Mouse (Mus musculus): ENCODE results near the gene Il4ra.

Il4ra gene

GRCm38 (mm10) chr7:125600136-125600535 lies 48.2 kb downstream of the Il4ra start:
- DNase-seq (ENCODE audit: low spot score), result no peak

- DNase-seq (ENCODE audit: low spot score), result no peak
Measured at GRCm38 (mm10) chr7:125600612-125601279, 48.8 kb downstream of the Il4ra start.

- DNase-seq (ENCODE audit: low spot score), result no peak
Measured at GRCm38 (mm10) chr7:125601280-125601670, 49.4 kb downstream of the Il4ra start.

GRCm38 (mm10) chr7:125601821-125602448 lies 50.0 kb downstream of the Il4ra start:
- no peak for DNase-seq (ENCODE audit: low spot score)

- DNase-seq (ENCODE audit: low spot score), result no peak
Measured at GRCm38 (mm10) chr7:125603185-125603631, 51.3 kb downstream of the Il4ra start, which contains the start of gene Il21r. Gene Il21r, plus strand, starts transcription at chr7:125603429.

GRCm38 (mm10) chr7:125604362-125605319 lies 52.7 kb downstream of the Il4ra start:
- no peak for DNase-seq (ENCODE audit: low spot score)

GRCm38 (mm10) chr7:125605725-125606139 lies 53.8 kb downstream of the Il4ra start:
- DNase-seq (ENCODE audit: low spot score), result no peak

- DNase-seq (ENCODE audit: low spot score), result no peak
Measured at GRCm38 (mm10) chr7:125606265-125607164, 54.6 kb downstream of the Il4ra start.

- no peak for DNase-seq (ENCODE audit: low spot score)
Measured at GRCm38 (mm10) chr7:125607384-125608182, 55.7 kb downstream of the Il4ra start.

- DNase-seq (ENCODE audit: low spot score), result no peak
Measured at GRCm38 (mm10) chr7:125608183-125608688, 56.3 kb downstream of the Il4ra start.

- no peak for DNase-seq (ENCODE audit: low spot score)
Measured at GRCm38 (mm10) chr7:125613579-125613978, 61.7 kb downstream of the Il4ra start.

GRCm38 (mm10) chr7:125615453-125615852 lies 63.5 kb downstream of the Il4ra start:
- DNase-seq (ENCODE audit: low spot score), result no peak

- no peak for DNase-seq (ENCODE audit: low spot score)
Measured at GRCm38 (mm10) chr7:125618016-125618415, 66.1 kb downstream of the Il4ra start.

GRCm38 (mm10) chr7:125620077-125620476 lies 68.2 kb downstream of the Il4ra start:
- no peak for DNase-seq (ENCODE audit: low spot score)

- DNase-seq (ENCODE audit: low spot score), result no peak
Measured at GRCm38 (mm10) chr7:125622741-125623685, 71.1 kb downstream of the Il4ra start.

GRCm38 (mm10) chr7:125625219-125625618 lies 73.3 kb downstream of the Il4ra start:
- no peak for DNase-seq (ENCODE audit: low spot score)

- no peak for DNase-seq (ENCODE audit: low spot score)
Measured at GRCm38 (mm10) chr7:125625829-125626228, 73.9 kb downstream of the Il4ra start.
